Mouse (Mus musculus) forebrain, embryonic 14.5 days (tissue): ENCODE measurements at regions not wholly inside any gene's neighbourhood (a gene's known extent, or its start where the extent isn't known, plus 50 kb on each side); places are given as distances from the start of the nearest gene placed in this dataset.

ENCODE experiments used
- ATAC-seq: fragments of 200-750 bp; cut with Nextera tagmentation; 2 replicates; pipeline ENCODE4 v1.8.0; 2017; ENCODE audit warnings: mild to moderate bottlenecking, moderate library complexity
- DNase-seq: peaks from one replicate; pipeline ENCODE4 v3.0.0-alpha.2; 2015; ENCODE audit warnings: low spot score
- H3K27ac ChIP-seq: fragments of 300-500 bp; sonication (generic); 2 replicates; pipeline ENCODE4 v1.5.1; 2014; ENCODE audit warnings: low read depth, mild to moderate bottlenecking, control low read depth, low read length, moderate library complexity
- H3K27me3 ChIP-seq: fragments of 300-500 bp; sonication (generic); replicated peaks from 2 replicates; pipeline ENCODE4 v1.6.1; 2014; ENCODE audit warnings: low read length, control low read depth, mixed read lengths; ENCODE audit not compliant: control insufficient read depth, insufficient read depth
- H3K36me3 ChIP-seq: fragments of 300-500 bp; sonication (generic); 2 replicates; pipeline ENCODE4 v1.6.1; 2014; ENCODE audit warnings: low read length, control low read depth; ENCODE audit not compliant: control insufficient read depth, insufficient read depth
- H3K4me1 ChIP-seq: fragments of 300-500 bp; sonication (generic); 2 replicates; pipeline ENCODE4 v1.6.1; 2014; ENCODE audit warnings: antibody characterized with exemption, low read length, control low read depth; ENCODE audit not compliant: control insufficient read depth, insufficient read depth
- H3K4me2 ChIP-seq: fragments of 300-500 bp; sonication (generic); 2 replicates; pipeline ENCODE4 v1.6.1; 2014; ENCODE audit warnings: mild to moderate bottlenecking, control low read depth, low read length
- H3K4me3 ChIP-seq: fragments of 300-500 bp; sonication (generic); 2 replicates; pipeline ENCODE4 v1.5.1; 2014; ENCODE audit warnings: low read depth, low read length, control low read depth
- H3K9ac ChIP-seq: fragments of 300-500 bp; sonication (generic); 2 replicates; pipeline ENCODE4 v1.6.1; 2014; ENCODE audit warnings: mild to moderate bottlenecking, low read length, control low read depth, moderate library complexity
- H3K9me3 ChIP-seq: fragments of 300-500 bp; sonication (generic); replicated peaks from 2 replicates; pipeline ENCODE4 v1.6.1; 2016; ENCODE audit warnings: low read length, control low read depth, mixed read lengths; ENCODE audit not compliant: control insufficient read depth
- WGBS: fragments of 180-500 bp; shearing (Covaris S2); extraction: QIAGEN DNeasy Blood & Tissue Kit; methylation state at CpG from one replicate; pipeline ENCODE4 v1.1.7; 2014; 5-methylcytosine and 5-hydroxymethylcytosine counted together

DNA sequence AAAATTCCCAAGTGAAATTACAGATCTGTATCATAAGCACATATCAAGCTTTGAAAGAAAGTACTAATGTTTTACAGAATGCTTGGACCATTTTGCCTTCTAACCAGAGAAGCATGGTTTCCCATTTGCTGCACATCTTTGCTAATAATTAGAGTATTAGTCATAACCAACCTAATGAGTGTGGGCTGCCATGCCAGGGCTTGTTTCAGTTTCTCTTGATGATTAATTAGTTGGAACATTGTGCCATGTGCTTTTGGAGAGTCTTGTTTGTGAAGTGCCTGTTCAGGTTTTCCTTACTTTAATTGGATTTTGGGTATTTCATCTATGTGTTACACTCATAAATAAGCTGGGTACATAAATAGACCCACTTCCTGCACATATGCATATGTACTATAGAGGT lies 927.2 kb upstream of the Ghitm start:
- no peaks in the 10 kb centered on the region for H3K4me1 ChIP-seq
- DNase-seq, result peak; percentile 8

DNA sequence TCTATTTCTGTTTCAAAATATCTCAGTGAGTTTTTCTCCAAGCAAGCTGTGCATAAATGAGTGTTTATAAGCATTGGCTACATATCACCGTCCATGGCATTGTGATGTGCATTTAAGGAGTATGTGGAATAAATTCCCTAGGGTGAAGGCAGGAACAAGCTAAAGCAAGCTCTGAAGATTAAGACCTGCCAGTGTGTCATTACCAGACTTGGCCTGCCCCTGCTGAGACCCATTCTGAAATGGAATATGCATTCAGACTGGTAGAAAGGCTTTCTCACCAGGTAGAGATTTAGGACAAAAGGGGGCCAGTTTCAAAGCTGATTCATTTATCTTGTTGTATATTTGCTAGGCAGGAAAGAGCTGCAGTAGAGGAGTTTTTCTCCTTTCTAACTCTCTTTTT lies 918.7 kb upstream of the Ghitm start:
- no peak overlapping the region for H3K4me3 ChIP-seq
- WGBS, result 13% methylated on average over 1 of the region's 1 CpGs
- no peaks in the 10 kb centered on the region for H3K4me1 ChIP-seq
- ATAC-seq (no peak), DNase-seq (peak; percentile 6)
- no peak overlapping the region for H3K27ac ChIP-seq
- H3K4me2 ChIP-seq, result no peak overlapping the region
- H3K9ac ChIP-seq, result no peak overlapping the region
- H3K36me3 ChIP-seq, result no peaks in the 10 kb centered on the region
- H3K9me3 ChIP-seq, result no peaks in the 10 kb centered on the region
- no peaks in the 10 kb centered on the region for H3K27me3 ChIP-seq

More for the DNA sequence above, 927.2 kb upstream of the Ghitm start:
- Histone ChIP-seq H3K9me3 (no peaks in the 10 kb centered on the region), H3K4me2 (no peak overlapping the region), H3K9ac (no peak overlapping the region), H3K27me3 (no peaks in the 10 kb centered on the region), H3K36me3 (no peaks in the 10 kb centered on the region), H3K27ac (no peak overlapping the region), H3K4me3 (no peak overlapping the region)
- ATAC-seq, result no peak
